Mouse (Mus musculus): Measurements from ENCODE around the gene Fat1. TPM values are rescaled to one million over a fixed set of nuclear protein-coding genes. Genes with fewer than 3 reads are reported as not detected.

Fat1 gene
- polyA plus RNA-seq, 1 experiment from 2014 or later, result 18.9 TPM

Other genes starting within 250 kb of the Fat1 start
- 0.11 and 0.38 TPM in 2 replicates for gene Mtnr1a, start 133.7 kb downstream of the Fat1 start, polyA plus RNA-seq (2016; fragmentation: Nextera tagmentation; extraction: Ambion mirVana)